Mouse (Mus musculus): ENCODE data around the gene Adar. TPM values are rescaled to one million over a fixed set of nuclear protein-coding genes. Genes with fewer than 3 reads are reported as not detected.

Adar gene
- polyA plus RNA-seq, 1 experiment from 2014 or later, result 23.0 TPM

DNA sequence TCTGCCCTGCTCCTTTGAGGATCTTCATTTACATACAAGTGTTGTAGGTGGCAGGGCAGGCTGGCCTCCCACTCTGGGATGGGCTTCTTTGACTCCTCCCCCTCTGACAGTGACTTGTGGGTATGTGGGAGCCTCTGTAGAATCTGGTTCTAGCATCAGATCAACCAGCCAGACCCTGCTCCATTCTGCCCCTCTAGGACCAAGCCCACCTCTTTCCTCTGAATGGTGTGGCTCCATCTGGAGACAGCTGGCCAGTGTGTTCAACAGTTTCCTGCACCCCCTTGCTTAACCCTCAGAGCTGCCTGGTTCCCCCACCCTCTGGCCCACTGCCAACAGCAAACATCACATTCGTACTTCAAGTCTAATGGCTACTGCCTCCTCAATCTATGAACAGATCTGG is 37.5 kb downstream of the Adar start:
- Histone ChIP-seq H3K4me1 (no peaks in the 10 kb centered on the region), H3K4me3 (no peak overlapping the region), H3K9ac (replicated peaks) (no peak overlapping the region), H3K9me3 (no peaks in the 10 kb centered on the region), H3K4me2 (replicated peaks) (no peak overlapping the region), H3K36me3 (peaks cover 70% of the 10 kb centered on the region), H3K27me3 (no peaks in the 10 kb centered on the region), H3K27ac (replicated peaks) (no peak overlapping the region)
- ATAC-seq (ENCODE audit: low FRiP score, low read depth), result no peak
- WGBS, result 62% methylated on average over 1 of the region's 1 CpGs

DNA sequence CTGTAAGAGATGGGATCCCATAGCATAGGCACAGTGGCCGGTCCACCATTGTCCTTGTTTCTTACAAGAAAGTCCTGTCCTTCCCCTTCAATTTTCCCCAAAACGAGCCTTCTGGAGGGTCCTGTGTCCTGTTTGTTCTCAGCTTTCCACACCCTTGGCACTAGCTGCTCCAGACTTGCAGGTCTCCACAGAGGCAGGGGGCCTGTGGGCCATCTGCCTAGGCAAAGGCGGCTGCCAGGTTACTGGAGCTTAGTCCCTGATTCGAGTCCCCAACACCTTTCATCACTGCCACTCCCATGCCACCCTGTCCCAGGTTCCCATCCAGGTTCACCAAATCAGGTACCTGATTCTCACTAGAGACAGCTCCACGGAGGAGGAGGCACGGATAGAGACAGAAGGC is 40.5 kb downstream of the Adar start:
- no peaks in the 10 kb centered on the region for H3K9me3 ChIP-seq
- no peaks in the 10 kb centered on the region for H3K27me3 ChIP-seq
- no peak overlapping the region for H3K27ac ChIP-seq (replicated peaks)
- peaks cover 24% of the 10 kb centered on the region for H3K4me1 ChIP-seq
- peaks cover 42% of the 10 kb centered on the region for H3K36me3 ChIP-seq
- no peak overlapping the region for H3K4me3 ChIP-seq
- ATAC-seq (ENCODE audit: low FRiP score, low read depth), result no peak
- H3K9ac ChIP-seq (replicated peaks), result no peak overlapping the region
- 72% methylated on average over 6 of the region's 6 CpGs for WGBS
- H3K4me2 ChIP-seq (replicated peaks), result no peak overlapping the region

DNA sequence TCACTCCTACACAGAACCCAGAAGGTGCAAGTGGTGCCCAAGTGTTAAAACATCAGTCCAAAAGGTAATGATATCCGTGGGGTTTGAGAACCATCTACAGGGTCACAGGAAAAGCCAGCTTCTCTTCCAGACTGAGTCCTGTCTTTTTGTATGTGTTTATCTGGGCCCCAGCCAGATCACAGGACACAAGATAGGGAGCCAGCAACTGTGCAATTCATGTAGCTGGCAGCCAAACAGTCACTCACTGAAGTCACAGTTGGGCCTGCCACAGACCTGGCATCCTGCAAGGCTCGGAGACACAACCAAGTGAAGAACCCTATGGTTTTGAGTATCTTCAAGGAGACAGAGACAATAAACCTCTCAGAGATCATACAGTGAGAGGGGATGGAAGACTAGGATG is 43.0 kb downstream of the Adar start:
- peaks cover 34% of the 10 kb centered on the region for H3K4me1 ChIP-seq
- 91% methylated on average over 2 of the region's 2 CpGs for WGBS
- H3K4me3 ChIP-seq, result no peak overlapping the region
- no peak overlapping the region for H3K9ac ChIP-seq (replicated peaks)
- no peaks in the 10 kb centered on the region for H3K9me3 ChIP-seq
- H3K36me3 ChIP-seq, result peaks cover 35% of the 10 kb centered on the region
- no peak for ATAC-seq (ENCODE audit: low FRiP score, low read depth)
- 0 out of 2 replicates have a peak, but pooled peaks cover 5% of the 10 kb centered on the region for H3K27me3 ChIP-seq
- peak overlapping the region; percentile 45; the same call in 1 of the 2 replicates for H3K4me2 ChIP-seq (replicated peaks)
- no peak overlapping the region for H3K27ac ChIP-seq (replicated peaks)

DNA sequence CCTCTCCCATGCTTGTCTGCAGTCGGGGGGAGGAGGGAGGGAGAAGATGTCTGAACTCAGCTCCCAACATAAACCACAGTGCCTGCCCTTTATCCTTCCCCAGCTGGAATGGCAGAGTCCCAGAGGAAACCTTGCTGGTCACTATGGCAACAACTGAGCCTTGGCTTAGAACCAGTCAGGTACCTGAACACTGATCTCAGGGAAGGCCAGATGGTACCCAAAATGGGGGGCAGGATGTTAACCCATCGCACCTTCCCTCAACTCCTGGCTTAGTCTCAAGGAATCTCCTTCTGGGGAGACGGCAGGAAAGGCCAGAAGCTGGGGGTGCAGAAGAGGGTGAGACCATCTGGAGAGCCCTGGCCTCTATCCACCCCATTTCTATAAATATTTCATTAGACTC is 45.0 kb downstream of the Adar start:
- Histone ChIP-seq H3K27ac (replicated peaks) (peak overlapping the region; percentile 73), H3K9me3 (no peaks in the 10 kb centered on the region), H3K36me3 (peaks cover 35% of the 10 kb centered on the region), H3K4me2 (replicated peaks) (peak overlapping the region; percentile 45), H3K4me3 (peak overlapping the region; percentile 26), H3K27me3 (0 out of 2 replicates have a peak, but pooled peaks cover 11% of the 10 kb centered on the region), H3K4me1 (peaks cover 47% of the 10 kb centered on the region), H3K9ac (replicated peaks) (peak overlapping the region; percentile 37)
- peak; percentile 42; the same call in 1 of the 2 replicates for ATAC-seq (ENCODE audit: low FRiP score, low read depth)
- 33% methylated on average over 3 of the region's 3 CpGs for WGBS

DNA sequence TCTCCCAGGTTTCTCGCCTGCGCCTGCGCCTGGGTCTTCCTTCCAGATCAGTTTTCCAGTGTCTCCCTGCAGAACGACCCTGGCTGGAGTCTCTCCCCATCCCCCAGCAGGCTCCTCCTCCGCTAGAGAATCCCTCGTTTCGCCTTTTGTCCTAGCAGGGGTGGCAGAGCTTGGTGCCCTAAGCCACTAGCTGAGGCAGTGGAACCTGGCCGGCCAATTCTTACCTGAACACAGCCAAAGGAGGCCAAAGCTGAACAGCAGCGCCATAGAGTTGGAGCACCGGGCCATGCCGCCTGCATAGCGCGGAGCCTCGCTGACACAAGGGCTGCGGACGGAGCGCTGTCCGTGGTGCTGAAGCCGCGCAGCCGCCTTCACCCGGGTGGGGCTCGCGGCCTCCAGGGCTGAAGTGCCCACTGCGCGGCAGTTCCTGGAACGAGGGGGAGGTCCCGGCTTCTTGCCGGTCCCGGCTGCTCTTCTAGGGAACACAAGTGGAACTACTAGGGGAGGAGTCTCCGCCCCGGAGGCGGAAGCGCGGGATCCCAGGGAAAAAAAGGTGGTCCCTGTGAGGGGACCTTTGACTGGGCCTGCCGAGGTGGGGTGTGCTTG is 49.4 kb downstream of the Adar start, which contains the start of gene Chrnb2:
TSS of gene Chrnb2 (minus strand) at position 514 of the 606 bp plus-strand sequence.
- Histone ChIP-seq H3K27ac (replicated peaks) (peak within 1 kb of the TSS; percentile 90), H3K4me2 (replicated peaks) (peak within 1 kb of the TSS; percentile 59), H3K9me3 (no peaks in the 10 kb centered on the region), H3K9ac (replicated peaks) (peak within 1 kb of the TSS; percentile 65), H3K4me3 (peak within 1 kb of the TSS; percentile 53), H3K27me3 (peaks cover 15% of the 10 kb centered on the region; the same call in 1 of the 2 replicates), H3K36me3 (peaks cover 19% of the 10 kb centered on the region), H3K4me1 (peaks cover 34% of the 10 kb centered on the region)
- ATAC-seq (ENCODE audit: low FRiP score, low read depth), result peak; percentile 78
- under 1% methylated on average over 36 of the region's 36 CpGs for WGBS

DNA sequence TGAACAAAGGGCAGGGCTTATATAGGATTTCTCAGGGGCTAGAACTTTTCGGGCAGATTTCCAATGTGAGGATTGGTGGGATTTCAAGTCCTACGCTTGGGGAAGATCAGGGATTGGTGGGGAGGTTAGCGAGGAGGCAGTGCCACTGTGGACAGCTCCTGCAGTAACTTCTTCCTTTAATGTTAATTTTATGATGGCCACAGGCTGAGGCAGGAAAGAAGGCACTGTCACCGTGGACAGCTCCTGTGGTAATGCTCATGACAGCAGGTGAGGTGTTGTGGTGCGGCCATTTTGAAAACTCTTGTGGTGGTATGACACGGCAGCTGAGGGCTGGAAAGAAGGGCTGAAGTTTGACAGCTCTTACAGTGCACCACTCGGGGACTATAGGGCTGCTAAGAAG is 54.8 kb downstream of the Adar start:
- Histone ChIP-seq H3K4me2 (replicated peaks) (no peak overlapping the region), H3K9me3 (no peaks in the 10 kb centered on the region), H3K9ac (replicated peaks) (no peak overlapping the region), H3K4me3 (no peak overlapping the region), H3K36me3 (no peaks in the 10 kb centered on the region), H3K4me1 (peaks cover 18% of the 10 kb centered on the region), H3K27ac (replicated peaks) (no peak overlapping the region), H3K27me3 (peaks cover 4% of the 10 kb centered on the region; the same call in 1 of the 2 replicates)
- 80% methylated on average over 7 of the region's 7 CpGs for WGBS
- no peak for ATAC-seq (ENCODE audit: low FRiP score, low read depth)

DNA sequence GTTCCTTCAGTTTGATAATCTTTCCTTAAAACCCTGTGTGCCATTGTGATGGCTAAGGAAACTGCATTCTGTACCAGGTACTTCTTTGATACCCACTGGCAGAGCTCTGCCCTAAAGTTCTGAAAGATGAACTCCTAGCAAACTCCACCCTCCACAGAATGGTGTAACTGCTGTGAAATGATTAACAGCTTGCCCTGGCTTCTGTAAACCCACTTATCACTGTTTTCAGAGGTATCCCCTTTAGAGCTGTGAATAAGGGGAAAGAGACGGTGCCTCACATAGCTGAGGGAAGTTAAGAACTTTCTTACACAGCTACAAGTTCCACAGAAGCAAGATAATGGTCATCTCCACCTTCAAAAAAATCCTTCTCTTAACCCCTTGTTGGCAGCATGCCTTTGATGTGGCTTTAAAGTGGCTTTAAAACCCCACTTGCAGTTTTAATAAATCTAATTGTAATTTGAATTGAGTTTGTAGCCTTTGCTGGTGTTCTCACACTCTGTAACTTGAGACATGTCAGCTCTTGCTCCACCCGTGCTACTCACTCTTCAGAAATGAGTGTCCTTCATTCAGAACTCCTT is 55.7 kb downstream of the Adar start:
- WGBS, result 57% methylated on average over 2 of the region's 2 CpGs

DNA sequence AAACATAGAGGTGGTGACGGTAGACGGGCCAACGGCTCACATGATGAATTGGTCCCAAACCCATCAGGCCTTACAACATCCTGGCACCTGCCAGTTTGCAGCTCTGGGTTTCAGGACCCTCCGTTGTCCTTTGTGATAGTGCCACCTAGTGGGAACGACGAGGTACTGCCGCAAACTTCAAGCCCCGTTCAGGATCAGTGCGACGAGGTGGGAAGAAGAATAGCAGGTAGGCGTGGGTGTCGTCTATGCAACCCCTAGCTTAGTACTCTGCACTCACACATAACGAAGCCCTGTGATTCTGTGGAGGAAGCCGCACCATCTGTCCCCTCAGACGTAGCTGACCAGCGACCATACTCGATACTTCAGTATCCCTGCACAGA is 57.8 kb downstream of the Adar start:
- H3K27ac ChIP-seq (replicated peaks), result peak overlapping the region; percentile 96
- WGBS, result 1% methylated on average over 17 of the region's 17 CpGs
- no peaks in the 10 kb centered on the region for H3K9me3 ChIP-seq
- peak overlapping the region; percentile 87 for H3K4me2 ChIP-seq (replicated peaks)
- peaks cover 23% of the 10 kb centered on the region for H3K36me3 ChIP-seq
- H3K4me3 ChIP-seq, result peak overlapping the region; percentile 80
- peaks cover 30% of the 10 kb centered on the region for H3K4me1 ChIP-seq
- H3K9ac ChIP-seq (replicated peaks), result peak overlapping the region; percentile 98
- ATAC-seq (ENCODE audit: low FRiP score, low read depth), result no peak
- no peaks in the 10 kb centered on the region for H3K27me3 ChIP-seq

More for the DNA sequence above, 55.7 kb downstream of the Adar start:
- no peak overlapping the region for H3K9ac ChIP-seq (replicated peaks)
- peaks cover 2% of the 10 kb centered on the region; the same call in 1 of the 2 replicates for H3K36me3 ChIP-seq
- no peaks in the 10 kb centered on the region for H3K9me3 ChIP-seq
- no peak overlapping the region for H3K27ac ChIP-seq (replicated peaks)
- no peak overlapping the region for H3K4me3 ChIP-seq
- peaks cover 27% of the 10 kb centered on the region for H3K4me1 ChIP-seq
- peaks cover 4% of the 10 kb centered on the region; the same call in 1 of the 2 replicates for H3K27me3 ChIP-seq
- no peak overlapping the region for H3K4me2 ChIP-seq (replicated peaks)
- no peak for ATAC-seq (ENCODE audit: low FRiP score, low read depth)

DNA sequence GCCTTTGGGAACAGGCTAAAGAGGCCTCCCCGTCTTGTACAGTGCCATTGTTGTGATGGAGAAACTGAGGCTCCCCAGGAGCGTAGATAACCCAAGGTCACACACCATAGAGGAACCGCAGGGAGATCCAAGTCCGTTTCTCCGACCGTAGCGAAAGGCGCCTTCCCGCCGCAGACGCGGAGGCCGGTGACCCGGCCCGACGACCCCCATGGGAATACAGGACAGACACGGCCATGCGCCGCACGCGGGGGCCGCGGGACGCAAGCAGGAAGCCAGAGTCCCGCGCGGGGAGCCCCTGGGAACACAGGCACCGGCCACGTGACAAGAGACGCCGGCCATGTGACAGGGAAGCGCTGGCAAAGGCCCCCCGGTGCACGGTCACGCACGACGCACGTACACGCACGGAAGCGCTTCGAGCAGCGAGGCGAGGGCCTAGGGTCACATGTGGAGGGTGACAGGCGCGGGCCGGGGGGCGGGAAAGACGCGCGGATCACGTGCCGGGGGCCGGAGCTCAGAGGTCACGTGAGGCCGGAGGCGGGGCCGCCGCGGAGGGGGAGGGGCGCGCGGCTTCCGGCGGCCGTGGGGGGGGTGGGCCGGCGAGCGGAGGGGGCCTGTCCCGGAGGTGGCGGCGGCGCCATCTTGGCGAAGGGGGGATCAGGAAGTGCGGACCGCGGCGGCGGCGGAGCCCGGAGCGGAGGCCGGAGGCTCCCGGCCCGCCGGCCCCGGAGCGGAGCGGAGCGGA is 58.3 kb downstream of the Adar start, which contains the start of gene Ube2q1:
TSS of gene Ube2q1 (plus strand) at position 649 of the 742 bp plus-strand sequence.
- peak within 1 kb of the TSS; percentile 96 for H3K27ac ChIP-seq (replicated peaks)
- WGBS, result under 1% methylated on average over 61 of the region's 90 CpGs
- peaks cover 29% of the 10 kb centered on the region for H3K36me3 ChIP-seq
- peak within 1 kb of the TSS; percentile 98 for H3K9ac ChIP-seq (replicated peaks)
- peak within 1 kb of the TSS; percentile 87 for H3K4me2 ChIP-seq (replicated peaks)
- H3K4me1 ChIP-seq, result peaks cover 30% of the 10 kb centered on the region
- H3K9me3 ChIP-seq, result no peaks in the 10 kb centered on the region
- peak; percentile 94 for ATAC-seq (ENCODE audit: low FRiP score, low read depth)
- H3K27me3 ChIP-seq, result no peaks in the 10 kb centered on the region
- H3K4me3 ChIP-seq, result peak within 1 kb of the TSS; percentile 80

DNA sequence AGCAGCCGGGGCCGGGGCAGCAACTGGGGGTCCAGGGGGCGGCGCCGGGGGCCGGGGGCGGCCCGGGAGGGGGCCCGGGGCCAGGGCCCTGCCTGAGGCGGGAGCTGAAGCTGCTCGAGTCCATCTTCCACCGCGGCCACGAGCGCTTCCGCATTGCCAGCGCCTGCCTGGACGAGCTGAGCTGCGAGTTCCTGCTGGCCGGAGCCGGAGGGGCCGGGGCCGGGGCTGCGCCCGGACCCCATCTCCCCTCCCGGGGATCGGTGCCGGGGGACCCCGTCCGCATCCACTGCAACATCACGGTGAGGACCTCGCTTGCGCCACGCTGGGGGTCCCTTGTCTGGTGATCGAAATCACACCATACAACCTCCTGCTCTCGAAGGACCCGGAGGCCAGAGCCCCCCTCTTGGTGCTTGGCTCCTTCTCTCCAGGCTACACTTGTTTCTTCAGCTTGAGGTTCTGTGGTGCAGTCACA is 59.0 kb downstream of the Adar start:
- Histone ChIP-seq H3K4me3 (peak overlapping the region; percentile 80), H3K9me3 (no peaks in the 10 kb centered on the region), H3K4me2 (replicated peaks) (peak overlapping the region; percentile 87), H3K4me1 (peaks cover 30% of the 10 kb centered on the region), H3K36me3 (peaks cover 35% of the 10 kb centered on the region), H3K27me3 (no peaks in the 10 kb centered on the region), H3K27ac (replicated peaks) (peak overlapping the region; percentile 96), H3K9ac (replicated peaks) (peak overlapping the region; percentile 98)
- under 1% methylated on average over 28 of the region's 37 CpGs for WGBS
- peak; percentile 63 for ATAC-seq (ENCODE audit: low FRiP score, low read depth)

DNA sequence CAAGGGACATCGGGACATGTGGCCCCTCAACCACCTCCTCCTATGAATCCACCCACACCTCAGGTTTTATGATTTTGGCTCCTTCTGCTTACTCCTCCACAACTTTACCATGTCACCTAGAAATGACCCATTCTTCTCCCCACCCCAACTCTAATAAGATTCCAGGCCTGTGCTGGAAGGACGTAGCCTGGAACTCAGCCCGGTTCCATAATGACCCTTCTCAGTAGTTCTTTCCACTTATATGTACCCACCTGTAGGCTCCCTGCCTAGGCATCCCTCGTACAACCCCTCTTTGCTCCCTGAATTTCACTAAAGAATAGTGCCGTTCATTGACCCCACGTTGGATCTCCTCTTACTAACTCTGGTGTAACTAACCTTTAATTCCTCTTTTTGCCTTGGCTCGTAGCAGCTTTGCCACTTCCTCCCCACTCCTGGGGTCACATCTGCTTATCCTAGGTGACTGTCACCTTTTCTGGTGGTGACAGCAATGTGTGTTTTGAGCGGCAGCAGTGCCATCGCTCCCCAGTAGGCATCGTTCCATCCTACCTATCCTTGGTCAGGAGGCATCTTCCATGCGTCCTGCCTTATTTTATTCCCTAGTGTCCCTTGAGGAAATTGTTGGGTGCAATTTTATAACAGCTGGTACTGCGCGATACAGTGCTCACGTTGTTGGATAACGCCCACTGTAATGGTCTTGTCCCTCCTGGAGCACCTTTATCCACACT is 59.6 kb downstream of the Adar start:
- Histone ChIP-seq H3K4me3 (peak overlapping the region; percentile 80), H3K9me3 (no peaks in the 10 kb centered on the region), H3K4me2 (replicated peaks) (peak overlapping the region; percentile 87), H3K4me1 (peaks cover 30% of the 10 kb centered on the region), H3K27me3 (no peaks in the 10 kb centered on the region), H3K9ac (replicated peaks) (peak overlapping the region; percentile 98), H3K36me3 (peaks cover 41% of the 10 kb centered on the region), H3K27ac (replicated peaks) (peak overlapping the region; percentile 96)
- 52% methylated on average over 15 of the region's 15 CpGs for WGBS
- no peak for ATAC-seq (ENCODE audit: low FRiP score, low read depth)
